Mouse (Mus musculus) lung, embryonic 16.5 days (tissue): ENCODE results near the gene Fam71f2. TPM values are rescaled to one million over a fixed set of nuclear protein-coding genes. Genes with fewer than 3 reads are reported as not detected.

Source experiments
- ATAC-seq: fragments of 200-750 bp; cut with Nextera tagmentation; 2 replicates; pipeline ENCODE4 v1.8.0; 2017; ENCODE audit warnings: low read depth, mild to moderate bottlenecking, moderate library complexity
- H3K27ac ChIP-seq: fragments of 300-500 bp; sonication (generic); 2 replicates; pipeline ENCODE4 v1.5.1; 2014; ENCODE audit warnings: mild to moderate bottlenecking, control low read depth, low read length
- H3K27me3 ChIP-seq: fragments of 300-500 bp; sonication (generic); 2 replicates; pipeline ENCODE4 v1.6.1; 2014; ENCODE audit warnings: low read depth, low read length, mixed read lengths; ENCODE audit not compliant: control insufficient read depth, insufficient read depth
- H3K36me3 ChIP-seq: fragments of 300-500 bp; sonication (generic); 2 replicates; pipeline ENCODE4 v1.6.1; 2014; ENCODE audit warnings: low read length; ENCODE audit not compliant: control insufficient read depth, insufficient read depth
- H3K4me1 ChIP-seq: fragments of 300-500 bp; sonication (generic); replicated peaks from 2 replicates; pipeline ENCODE4 v1.6.1; 2014; ENCODE audit warnings: low read length, mixed read lengths; ENCODE audit not compliant: control insufficient read depth, insufficient read depth
- H3K4me2 ChIP-seq: fragments of 300-500 bp; sonication (generic); 2 replicates; pipeline ENCODE4 v1.6.1; 2014; ENCODE audit warnings: low read depth, low read length, control low read depth
- H3K4me3 ChIP-seq: fragments of 300-500 bp; sonication (generic); 2 replicates; pipeline ENCODE4 v1.5.1; 2014; ENCODE audit warnings: mild to moderate bottlenecking, low read length, control low read depth
- H3K9ac ChIP-seq: fragments of 300-500 bp; sonication (generic); 2 replicates; pipeline ENCODE4 v1.6.1; 2014; ENCODE audit warnings: low read length, control low read depth
- H3K9me3 ChIP-seq: fragments of 300-500 bp; sonication (generic); 2 replicates; pipeline ENCODE4 v1.6.1; 2016; ENCODE audit warnings: low read length; ENCODE audit not compliant: control insufficient read depth
- WGBS: fragments of 180-500 bp; shearing (Covaris S2); extraction: QIAGEN DNeasy Blood & Tissue Kit; methylation state at CpG from one replicate; pipeline ENCODE4 v1.1.7; 2014; 5-methylcytosine and 5-hydroxymethylcytosine counted together
- polyA plus RNA-seq: library from polyadenylated mRNA; unstranded; fragments of >200 nt; fragmentation: Nextera tagmentation; extraction: Ambion mirVana; gene quantifications from 2 replicates; pipeline ENCODE4 v1.2.1, GENCODE M21; 2015

Gene Fam71f2
- polyA plus RNA-seq: 0.51 and 0.57 TPM in 2 replicates

DNA sequence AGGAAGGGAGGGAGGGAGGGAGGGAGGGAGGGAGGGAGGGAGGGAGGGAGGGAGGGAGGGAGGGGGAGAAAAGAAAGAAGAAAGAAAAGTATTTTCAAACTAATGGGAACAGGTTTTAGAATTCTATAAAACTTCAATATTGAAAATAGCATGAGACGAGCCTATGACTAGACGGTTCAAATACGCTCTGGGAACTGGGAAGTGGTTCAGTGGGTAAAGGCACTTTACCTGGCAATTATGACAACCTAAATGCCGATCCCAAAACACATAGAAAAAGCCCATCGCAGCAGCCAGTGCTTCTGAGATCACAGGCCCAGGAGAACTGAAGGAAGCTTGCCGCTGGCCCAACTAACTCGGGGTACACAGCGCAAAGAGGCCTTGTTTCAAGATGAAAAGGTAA, at the start of gene Fam71f2:
Fam71f2 (plus strand) TSS at position 301 of the 400 bp plus-strand sequence.
- peak within 1 kb of the TSS; percentile 4; the same call in 1 of the 2 replicates for H3K27ac ChIP-seq
- 82% methylated on average over 8 of the region's 8 CpGs for WGBS
- no peak for ATAC-seq
- H3K4me3 ChIP-seq: no peak within 1 kb of the TSS
- no peak within 1 kb of the TSS for H3K4me2 ChIP-seq
- no peaks in the 10 kb centered on the region for H3K9me3 ChIP-seq
- no peaks in the 10 kb centered on the region for H3K27me3 ChIP-seq
- H3K9ac ChIP-seq: no peak within 1 kb of the TSS
- H3K36me3 ChIP-seq: peaks cover 5% of the 10 kb centered on the region
- H3K4me1 ChIP-seq: peaks cover 5% of the 10 kb centered on the region; the same call in 1 of the 2 replicates

DNA sequence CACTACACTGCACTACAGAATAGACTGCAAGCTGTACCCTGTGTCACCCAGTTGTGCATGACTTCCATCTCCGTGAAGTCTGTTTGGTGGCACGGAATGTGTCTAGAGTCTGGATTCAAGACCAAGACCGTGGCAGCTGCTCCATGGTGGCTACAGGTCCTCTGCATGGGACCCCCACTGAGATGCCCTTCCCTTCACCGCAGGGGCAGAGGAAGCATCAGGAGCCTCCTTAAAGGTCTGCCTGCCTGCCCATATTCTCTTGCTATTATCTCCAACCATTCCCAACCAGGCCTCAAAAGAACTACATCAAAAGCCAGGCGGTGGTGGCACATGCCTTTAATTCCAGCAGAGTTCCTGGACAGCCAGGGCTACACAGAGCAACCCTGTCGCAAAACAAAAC, 49.0 kb upstream of the Fam71f2 start:
- H3K9me3 ChIP-seq: no peaks in the 10 kb centered on the region
- 53% methylated on average over 6 of the region's 6 CpGs for WGBS
- no peak overlapping the region for H3K9ac ChIP-seq
- H3K4me2 ChIP-seq: no peak overlapping the region
- H3K27me3 ChIP-seq: no peaks in the 10 kb centered on the region
- H3K4me3 ChIP-seq: no peak overlapping the region
- H3K27ac ChIP-seq: no peak overlapping the region
- no peaks in the 10 kb centered on the region for H3K36me3 ChIP-seq
- no peaks in the 10 kb centered on the region for H3K4me1 ChIP-seq
- no peak for ATAC-seq

DNA sequence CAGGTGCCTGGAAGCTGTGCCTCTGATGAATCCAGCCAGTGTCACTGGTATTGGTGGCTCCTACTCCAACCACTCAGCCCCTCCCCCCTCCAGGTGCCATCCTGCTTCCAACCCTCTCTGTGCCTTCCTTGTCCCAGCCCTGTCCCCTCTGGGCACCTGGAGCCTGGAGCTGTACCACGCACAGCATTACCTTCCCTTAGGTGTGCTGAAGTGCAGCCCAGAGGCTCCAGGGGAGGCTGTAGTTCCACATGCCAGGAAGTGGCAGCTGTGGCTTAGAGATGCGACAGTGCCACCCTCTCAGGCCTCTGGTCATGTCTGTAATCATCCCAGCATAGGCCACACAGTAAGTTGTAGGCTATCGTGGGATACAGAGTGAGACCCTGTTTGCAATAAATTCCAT, 47.6 kb upstream of the Fam71f2 start:
- H3K36me3 ChIP-seq: no peaks in the 10 kb centered on the region
- H3K27ac ChIP-seq: no peak overlapping the region
- H3K4me3 ChIP-seq: no peak overlapping the region
- H3K4me2 ChIP-seq: no peak overlapping the region
- ATAC-seq: no peak
- H3K27me3 ChIP-seq: no peaks in the 10 kb centered on the region
- no peaks in the 10 kb centered on the region for H3K9me3 ChIP-seq
- H3K4me1 ChIP-seq: no peaks in the 10 kb centered on the region
- no peak overlapping the region for H3K9ac ChIP-seq
- WGBS: 66% methylated on average over 3 of the region's 3 CpGs

DNA sequence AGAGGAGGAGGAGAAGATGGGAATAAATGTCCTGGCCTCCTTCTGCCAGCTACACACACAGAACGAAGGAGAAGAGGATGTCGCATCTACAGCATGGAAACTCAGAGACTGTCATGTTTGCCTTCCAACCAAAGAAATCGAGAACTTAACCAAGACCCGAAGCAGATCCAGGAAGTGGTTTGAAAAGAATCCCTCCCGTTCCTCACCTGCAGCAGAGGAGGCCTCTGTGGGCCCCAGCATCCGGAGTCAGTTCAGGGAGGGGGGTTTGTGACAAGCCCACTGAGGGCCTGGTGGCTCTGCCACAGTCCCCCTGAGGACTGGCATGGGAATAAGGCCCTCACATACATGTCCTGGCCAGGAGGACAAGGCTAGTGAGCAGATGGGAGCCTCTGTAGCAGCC, 47.1 kb upstream of the Fam71f2 start:
- Histone ChIP-seq H3K4me1 (no peaks in the 10 kb centered on the region), H3K27me3 (no peaks in the 10 kb centered on the region), H3K4me3 (no peak overlapping the region), H3K36me3 (no peaks in the 10 kb centered on the region), H3K9ac (no peak overlapping the region), H3K4me2 (no peak overlapping the region), H3K27ac (no peak overlapping the region), H3K9me3 (no peaks in the 10 kb centered on the region)
- no peak for ATAC-seq
- WGBS: 61% methylated on average over 6 of the region's 6 CpGs

DNA sequence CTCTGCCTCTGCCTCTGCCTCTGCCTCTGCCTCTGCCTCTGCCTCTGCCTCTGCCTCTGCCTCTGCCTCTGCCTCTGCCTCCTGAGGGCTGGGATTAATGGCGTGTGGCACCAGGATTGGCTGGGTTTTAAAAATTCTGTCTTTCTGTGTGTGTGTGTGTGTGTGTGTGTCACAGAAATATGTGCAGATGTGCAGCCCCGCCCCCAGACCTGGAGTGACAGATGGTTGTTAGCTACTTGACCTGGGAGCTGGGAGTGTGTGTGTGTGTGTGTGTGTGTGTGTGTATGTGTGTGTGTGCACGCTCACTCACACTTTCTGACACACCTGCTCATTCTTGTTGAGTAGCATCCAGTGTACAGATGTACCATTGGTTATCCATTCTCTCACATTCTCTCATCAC, 45.7 kb upstream of the Fam71f2 start:
- Histone ChIP-seq H3K4me3 (no peak overlapping the region), H3K27me3 (no peaks in the 10 kb centered on the region), H3K4me1 (no peaks in the 10 kb centered on the region), H3K36me3 (no peaks in the 10 kb centered on the region), H3K27ac (no peak overlapping the region), H3K4me2 (no peak overlapping the region), H3K9me3 (no peaks in the 10 kb centered on the region), H3K9ac (no peak overlapping the region)
- 67% methylated on average over 3 of the region's 3 CpGs for WGBS
- ATAC-seq: no peak

DNA sequence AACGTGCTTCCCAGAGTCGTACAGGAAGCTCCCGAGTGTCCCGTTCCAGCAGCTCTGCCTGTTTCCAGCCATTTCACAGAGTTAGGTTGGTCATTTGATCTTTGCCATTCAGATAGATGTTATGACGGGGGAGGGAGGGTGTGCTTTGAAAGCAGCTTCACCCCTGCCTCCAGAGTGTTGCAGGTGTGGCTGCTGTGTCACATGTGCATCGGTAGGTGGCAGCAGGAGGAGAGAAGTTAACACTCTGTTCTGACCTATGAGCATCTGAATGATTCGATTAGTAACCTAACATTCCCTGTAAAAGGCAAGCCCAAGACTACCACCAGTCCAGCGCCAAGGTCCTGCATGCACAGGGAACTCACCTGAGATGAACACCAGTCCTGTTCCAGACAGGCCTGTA, 45.1 kb upstream of the Fam71f2 start:
- Histone ChIP-seq H3K4me2 (no peak overlapping the region), H3K27me3 (no peaks in the 10 kb centered on the region), H3K9ac (no peak overlapping the region), H3K9me3 (no peaks in the 10 kb centered on the region), H3K36me3 (no peaks in the 10 kb centered on the region), H3K4me3 (no peak overlapping the region), H3K4me1 (no peaks in the 10 kb centered on the region), H3K27ac (no peak overlapping the region)
- no peak for ATAC-seq
- WGBS: 37% methylated on average over 8 of the region's 8 CpGs

DNA sequence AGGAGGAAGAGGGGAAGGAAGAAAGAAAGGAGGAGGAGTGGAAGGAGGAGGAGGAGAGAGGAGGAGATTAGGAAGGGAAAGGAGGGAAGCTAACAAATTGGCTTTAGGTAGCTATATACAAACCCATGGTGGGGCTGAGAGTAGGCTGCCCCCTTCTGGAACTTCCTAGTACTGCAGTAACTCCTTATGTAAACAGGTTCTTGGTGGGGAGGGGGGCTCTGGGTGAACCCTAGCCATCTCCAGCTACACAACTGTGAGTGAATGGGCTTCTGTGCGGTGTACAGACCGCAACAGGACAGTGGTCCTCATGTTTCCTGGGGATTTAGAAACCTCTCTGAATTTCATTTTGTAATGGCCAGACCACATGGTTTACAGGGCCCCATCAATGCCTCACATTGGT, 38.6 kb upstream of the Fam71f2 start:
- Histone ChIP-seq H3K27me3 (no peaks in the 10 kb centered on the region), H3K36me3 (no peaks in the 10 kb centered on the region), H3K27ac (no peak overlapping the region), H3K4me1 (no peaks in the 10 kb centered on the region), H3K9me3 (no peaks in the 10 kb centered on the region), H3K4me2 (no peak overlapping the region), H3K4me3 (no peak overlapping the region), H3K9ac (no peak overlapping the region)
- ATAC-seq: no peak
- WGBS: 27% methylated on average over 2 of the region's 2 CpGs

DNA sequence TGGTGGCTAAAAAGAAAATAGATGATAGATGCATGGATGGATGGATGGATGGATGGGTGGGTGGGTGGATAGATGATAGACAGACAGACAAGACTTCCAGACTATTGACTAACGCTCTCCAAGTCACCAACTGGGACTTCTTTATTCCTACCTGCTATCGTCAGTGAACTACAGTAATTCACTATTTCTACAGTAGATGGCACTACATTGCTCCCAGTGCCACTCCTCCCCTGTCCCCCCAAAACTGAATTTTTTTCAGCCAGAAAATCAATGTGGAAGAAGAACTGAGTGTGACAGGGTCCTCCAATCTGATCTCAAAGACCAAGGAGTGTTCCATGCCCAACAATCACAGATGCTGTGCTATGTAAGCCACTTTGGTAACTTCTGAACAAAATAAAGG, 37.7 kb upstream of the Fam71f2 start:
- no peaks in the 10 kb centered on the region for H3K4me1 ChIP-seq
- H3K36me3 ChIP-seq: no peaks in the 10 kb centered on the region
- no peak overlapping the region for H3K9ac ChIP-seq
- ATAC-seq: no peak
- H3K27me3 ChIP-seq: no peaks in the 10 kb centered on the region
- H3K27ac ChIP-seq: no peak overlapping the region
- 53% methylated on average over 2 of the region's 2 CpGs for WGBS
- H3K9me3 ChIP-seq: no peaks in the 10 kb centered on the region
- H3K4me2 ChIP-seq: no peak overlapping the region
- H3K4me3 ChIP-seq: no peak overlapping the region

DNA sequence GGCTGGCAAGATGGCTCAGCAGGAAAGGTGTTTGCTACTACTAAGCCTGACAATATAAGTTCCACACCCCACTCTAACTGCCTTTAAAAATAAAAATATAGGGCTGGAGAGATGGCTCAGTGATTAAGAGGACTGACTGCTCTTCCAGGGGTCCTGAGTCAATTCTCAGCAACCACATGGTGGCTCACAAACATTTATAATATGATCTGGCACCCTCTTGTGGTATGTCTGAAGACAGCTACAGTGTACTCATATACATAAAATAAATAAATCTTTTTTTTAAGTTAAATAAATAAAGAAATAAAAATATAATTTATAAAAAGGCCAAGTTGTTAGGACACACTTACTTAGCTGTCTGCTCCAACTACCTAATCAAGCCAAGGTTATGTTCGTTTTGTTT, 37.1 kb upstream of the Fam71f2 start:
- Histone ChIP-seq H3K36me3 (no peaks in the 10 kb centered on the region), H3K27ac (no peak overlapping the region), H3K9me3 (no peaks in the 10 kb centered on the region), H3K4me1 (no peaks in the 10 kb centered on the region), H3K9ac (no peak overlapping the region), H3K27me3 (no peaks in the 10 kb centered on the region), H3K4me2 (no peak overlapping the region), H3K4me3 (no peak overlapping the region)
- 54% methylated on average over 1 of the region's 1 CpGs for WGBS
- ATAC-seq: no peak
